Mouse (Mus musculus) ES-Bruce4 (cell line): ENCODE data around the gene Crybb3.

Experiments used
- CTCF ChIP-seq: IDR thresholded peaks from one replicate; pipeline ENCODE4 v1.8.1; 2011; ENCODE audit warnings: low read depth, low read length
- EP300 ChIP-seq: IDR thresholded peaks from 2 replicates; pipeline ENCODE4 v1.6.1; 2011; ENCODE audit warnings: low read depth, low read length; ENCODE audit not compliant: insufficient read depth

DNA sequence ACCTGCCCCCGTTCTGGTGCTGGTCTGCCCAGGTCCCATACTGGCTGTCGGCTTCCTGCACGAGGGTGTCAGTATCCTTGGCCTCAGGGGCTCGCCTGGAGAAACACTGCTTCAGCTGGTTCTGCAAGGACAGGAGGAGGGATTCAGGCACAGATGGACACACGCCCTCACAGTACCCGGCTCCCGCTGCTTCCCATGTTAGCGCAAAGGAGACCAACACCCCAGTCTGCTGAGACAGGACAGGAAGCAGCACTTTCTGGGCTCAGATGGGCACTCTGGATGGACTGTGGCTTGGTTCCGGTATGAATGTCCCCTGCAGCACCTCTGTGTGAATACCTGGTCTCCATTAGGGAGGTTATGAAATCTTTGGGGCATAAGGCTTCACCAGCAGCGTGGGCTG, 20.1 kb upstream of the Crybb3 start:
- TF ChIP-seq CTCF (no peak), EP300 (no peak)
